Mouse (Mus musculus) heart, postnatal 0 days (tissue): ENCODE results near the gene Akap6.

Experiments used
- CTCF ChIP-seq: IDR thresholded peaks from 2 replicates; pipeline ENCODE4 v1.5.1; 2016; ENCODE audit warnings: antibody characterized with exemption, control low read depth, low read depth
- EP300 ChIP-seq: IDR thresholded peaks from 2 replicates; pipeline ENCODE4 v1.6.1; 2016; ENCODE audit warnings: antibody characterized with exemption, low read depth

- TF ChIP-seq CTCF (no peak), EP300 (no peak)
These were observed 258.4 kb downstream of the Akap6 start for GRCm38 (mm10) chr12:52957587-52957986.
